Mouse (Mus musculus): ENCODE measurements around the gene Fryl. TPM values are rescaled to one million over a fixed set of nuclear protein-coding genes. Genes with fewer than 3 reads are reported as not detected.

The Fryl gene
- 13.2 TPM for polyA plus RNA-seq (2014; fragmentation: Illumina TruSeq; extraction: RNeasy Lipid Tissue Mini Kit (QIAGEN cat#74804); ENCODE audit: insufficient read depth, low read depth, low replicate concordance)

GRCm38 (mm10) chr5:73256352-73257065, at the start of gene Fryl:
Fryl (minus strand) TSS chr5:73256619.

GRCm38 (mm10) chr5:73292502-73293457, 36.4 kb upstream of the Fryl start, which contains the start of gene Ociad1:
Ociad1 (plus strand) TSS chr5:73292784.

DNA sequence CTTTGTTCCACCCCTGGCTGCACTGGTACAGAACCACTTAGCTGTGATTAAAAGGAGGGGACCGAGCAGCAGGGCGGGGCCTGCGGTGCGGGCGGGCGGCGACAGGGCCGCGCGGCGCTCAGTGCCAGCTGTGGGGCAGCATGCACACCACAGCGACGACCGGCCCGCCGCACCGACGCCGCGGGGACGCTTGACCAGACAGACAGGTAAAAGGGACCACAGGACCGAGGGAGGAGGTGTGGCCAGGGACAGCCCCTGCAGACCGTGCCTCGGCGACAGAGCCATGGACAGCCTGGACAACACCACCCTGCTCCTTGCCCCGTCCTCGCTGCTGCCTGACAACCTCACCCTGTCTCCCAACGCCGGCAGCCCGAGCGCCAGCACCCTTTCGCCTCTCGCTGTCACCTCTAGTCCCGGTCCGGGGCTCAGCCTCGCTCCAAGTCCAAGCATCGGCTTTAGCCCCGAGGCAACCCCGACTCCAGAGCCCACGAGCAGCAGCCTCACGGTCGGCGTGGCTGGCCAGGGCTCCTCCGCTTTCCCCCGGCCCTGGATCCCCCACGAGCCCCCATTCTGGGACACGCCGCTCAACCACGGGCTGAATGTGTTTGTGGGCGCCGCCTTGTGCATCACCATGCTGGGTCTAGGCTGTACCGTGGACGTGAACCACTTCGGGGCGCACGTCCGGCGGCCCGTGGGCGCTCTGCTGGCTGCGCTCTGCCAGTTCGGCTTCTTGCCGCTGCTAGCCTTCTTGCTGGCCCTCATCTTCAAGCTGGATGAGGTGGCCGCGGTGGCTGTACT, 249.4 kb downstream of the Fryl start, which contains the start of gene Slc10a4:
Slc10a4 (plus strand) TSS at position 100 of the 798 bp plus-strand sequence.

DNA sequence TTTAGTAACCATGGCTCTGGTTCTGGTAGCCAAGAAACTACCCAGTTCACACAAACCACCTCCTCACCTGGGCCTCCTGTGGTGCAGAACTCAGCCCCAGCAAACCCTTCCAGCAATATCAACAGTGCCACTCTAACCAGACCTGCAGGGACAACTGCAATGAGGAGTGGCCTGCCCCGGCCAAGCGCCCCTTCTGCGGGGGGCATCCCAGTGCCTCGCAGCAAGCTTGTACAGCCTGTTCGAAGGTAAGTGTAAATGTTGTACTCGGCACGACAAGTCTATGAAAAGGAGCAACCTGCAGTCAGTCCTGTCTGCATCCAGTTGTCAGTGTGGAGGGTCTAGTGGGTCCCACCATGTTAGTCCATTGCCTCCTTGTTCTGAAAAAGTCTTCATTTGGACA, 281.8 kb downstream of the Fryl start, which contains the start of gene Gm10135:
Gm10135 (minus strand) TSS at position 101 of the 400 bp plus-strand sequence.

Other genes with a start within 250 kb of the Fryl start
- not detected for gene Slc10a4, start 249.7 kb downstream of the Fryl start, polyA plus RNA-seq (2014; fragmentation: Illumina TruSeq; extraction: RNeasy Lipid Tissue Mini Kit (QIAGEN cat#74804); ENCODE audit: insufficient read depth, low read depth, low replicate concordance)
- 180 TPM for gene Ociad1, start 36.2 kb upstream of the Fryl start, polyA plus RNA-seq (2014; fragmentation: Illumina TruSeq; extraction: RNeasy Lipid Tissue Mini Kit (QIAGEN cat#74804); ENCODE audit: insufficient read depth, low read depth, low replicate concordance)
- 10.8 TPM for gene Ociad2, start 84.4 kb upstream of the Fryl start, polyA plus RNA-seq (2014; fragmentation: Illumina TruSeq; extraction: RNeasy Lipid Tissue Mini Kit (QIAGEN cat#74804); ENCODE audit: insufficient read depth, low read depth, low replicate concordance)
- gene Cwh43, start 149.5 kb upstream of the Fryl start, polyA plus RNA-seq (2014; fragmentation: Illumina TruSeq; extraction: RNeasy Lipid Tissue Mini Kit (QIAGEN cat#74804); ENCODE audit: insufficient read depth, low read depth, low replicate concordance), result not detected
- gene Dcun1d4, start 224.4 kb upstream of the Fryl start, polyA plus RNA-seq (2014; fragmentation: Illumina TruSeq; extraction: RNeasy Lipid Tissue Mini Kit (QIAGEN cat#74804); ENCODE audit: insufficient read depth, low read depth, low replicate concordance), result 5.7 TPM